Mouse (Mus musculus) heart, adult 9 months (tissue): Measurements from ENCODE around the gene Gpr45.
A peak's percentile ranks its signal among the peaks of the same experiment; 100 is the strongest.

Source experiments
- DNase-seq, 2 experiments: peaks; one replicate each; pipeline ENCODE4 v3.0.0; 2022; ENCODE audit warnings: low spot score in 2 of 2

Gene Gpr45

DNA sequence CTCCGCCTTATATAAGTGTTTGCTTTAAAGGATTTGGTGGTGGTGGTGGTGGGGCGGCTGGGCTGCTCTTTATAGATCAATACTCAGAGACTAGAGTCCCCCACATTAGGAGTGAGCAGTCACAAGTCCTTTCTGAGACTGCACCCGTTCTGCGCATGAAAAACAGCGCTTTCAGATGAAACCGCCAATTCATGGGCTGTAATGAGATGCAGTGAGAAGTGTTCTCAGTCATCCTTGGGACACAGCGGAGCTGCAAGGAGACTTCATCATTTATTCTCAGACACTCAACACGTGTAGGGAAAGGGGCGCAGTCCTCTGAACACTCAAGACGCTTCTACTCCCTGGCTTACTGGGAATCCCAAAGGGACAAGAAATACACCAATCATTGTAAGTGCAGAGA, 95.1 kb downstream of the Gpr45 start:
- DNase-seq, result no peak

DNA sequence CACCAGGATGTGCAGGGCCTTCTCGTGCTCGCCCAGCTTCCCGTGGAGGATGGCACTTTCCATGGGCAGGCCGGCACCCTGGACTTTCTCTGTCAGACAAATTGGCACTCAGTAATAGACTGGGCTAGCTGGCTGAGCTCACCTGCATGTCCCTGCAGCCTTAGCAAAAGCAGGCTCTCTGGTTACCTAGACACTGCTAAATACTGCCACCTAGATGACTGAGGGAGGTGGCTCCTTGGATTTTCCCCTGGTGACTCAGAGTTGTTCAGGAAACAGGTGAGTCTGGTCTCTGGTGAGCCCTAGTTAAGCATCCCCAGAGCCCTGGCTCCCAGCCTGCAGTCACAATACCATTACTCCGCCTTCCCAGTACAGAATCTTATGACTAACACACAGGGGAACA, 99.2 kb downstream of the Gpr45 start:
- no peak for DNase-seq

DNA sequence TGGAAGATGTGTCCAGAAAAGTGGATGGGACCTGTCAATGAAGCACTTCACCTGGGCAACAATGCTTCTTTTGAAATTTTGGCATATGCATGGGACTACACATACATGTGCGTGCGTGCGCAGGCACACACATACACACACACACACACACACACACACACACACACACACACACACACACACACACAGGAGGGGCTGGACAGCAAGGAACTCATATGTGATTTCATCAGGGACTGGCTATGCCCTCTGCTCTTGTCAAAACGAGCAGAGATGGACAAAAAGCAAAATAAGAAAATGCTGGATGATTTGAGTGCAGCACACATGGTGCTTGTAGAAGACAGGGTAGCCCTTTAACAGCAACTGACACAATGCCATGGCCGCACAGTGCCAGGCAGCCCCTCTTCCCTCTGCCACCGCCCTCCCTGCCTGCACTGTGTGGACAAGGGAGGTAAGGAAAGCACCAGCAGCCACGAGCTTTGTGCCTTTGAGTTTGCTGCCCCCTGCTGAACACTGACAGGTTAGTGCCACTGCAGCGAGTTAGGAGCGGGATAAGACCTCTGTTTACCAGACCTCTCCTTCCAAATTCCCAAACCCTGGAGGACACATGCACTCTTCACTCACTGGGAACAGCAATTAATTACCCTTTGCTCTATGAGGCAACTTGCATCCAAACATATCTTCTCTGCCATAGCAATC, 113.1 kb downstream of the Gpr45 start:
- DNase-seq, result peak in 1 of 2 experiments; percentile 10

- no peak for DNase-seq
Observed at GRCm38 (mm10) chr1:43066573-43066972, 113.9 kb downstream of the Gpr45 start.

GRCm38 (mm10) chr1:43067551-43067950, 114.9 kb downstream of the Gpr45 start:
- no peak for DNase-seq

DNA sequence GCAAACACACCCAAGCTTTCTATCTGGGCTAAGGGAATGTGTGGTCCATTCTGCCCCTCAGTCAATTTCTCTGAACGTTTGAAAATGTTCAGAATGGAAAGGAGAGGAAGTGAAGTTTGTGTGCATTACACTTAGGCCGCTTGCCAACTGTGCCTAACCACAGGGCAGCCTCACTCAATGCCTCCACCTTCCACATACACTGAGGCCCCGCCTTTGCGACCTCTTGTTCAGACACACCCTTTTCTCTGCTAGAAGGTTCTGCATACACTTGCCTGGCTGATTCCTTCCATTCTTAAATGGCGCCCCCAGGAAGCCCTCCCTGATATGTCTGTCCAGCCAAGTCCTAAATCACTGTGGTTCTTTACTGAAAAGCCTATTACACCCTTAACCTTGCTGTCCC, 118.1 kb downstream of the Gpr45 start:
- DNase-seq, result no peak

DNA sequence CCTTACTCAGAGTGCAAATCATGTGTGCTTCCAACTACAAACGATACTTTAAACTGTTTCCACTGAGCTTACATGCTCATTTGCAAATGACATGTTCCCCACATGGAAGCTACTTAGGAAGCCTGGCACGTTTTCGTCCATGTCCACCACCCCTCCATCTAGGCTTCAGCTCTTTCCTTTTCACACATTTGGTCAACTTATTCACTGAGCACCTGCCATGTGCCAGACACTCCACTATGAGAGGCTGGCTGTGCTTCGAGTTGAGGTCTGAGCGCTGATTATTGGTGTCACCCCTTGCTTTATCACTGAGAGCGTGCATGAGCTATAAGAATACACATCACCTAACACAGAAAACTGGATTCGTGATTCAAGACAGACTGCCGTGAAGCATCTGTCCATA, 119.4 kb downstream of the Gpr45 start:
- DNase-seq, result no peak

- no peak for DNase-seq
Observed at GRCm38 (mm10) chr1:43072561-43072960, 119.9 kb downstream of the Gpr45 start.

DNA sequence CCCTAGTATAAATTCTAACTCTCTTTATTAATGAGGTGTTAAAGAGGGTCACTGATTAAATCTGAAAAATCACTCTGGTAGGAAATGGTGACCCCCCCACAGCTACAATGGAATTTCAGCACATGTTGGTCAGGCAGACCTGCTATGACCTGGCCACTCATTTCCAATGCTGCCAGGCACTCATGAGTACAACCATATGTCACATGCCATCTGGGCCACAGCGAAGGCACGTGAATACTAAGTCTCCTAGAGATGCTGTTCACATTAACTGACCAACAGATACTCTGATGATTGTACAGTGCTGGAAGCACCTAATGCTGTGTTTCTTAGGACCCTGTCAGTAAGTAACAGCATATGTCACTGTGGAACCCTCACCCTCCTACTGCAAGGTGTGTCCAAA, 122.1 kb downstream of the Gpr45 start:
- DNase-seq, result no peak

- DNase-seq, result no peak
Observed at GRCm38 (mm10) chr1:43078124-43078523, 125.5 kb downstream of the Gpr45 start.

GRCm38 (mm10) chr1:43082946-43083345, 130.3 kb downstream of the Gpr45 start:
- no peak for DNase-seq
